Mouse (Mus musculus) layer of hippocampus, adult 11-12 months (tissue): ENCODE results near the gene Gm20388.

Source experiments
- DNase-seq: peaks from one replicate; pipeline ENCODE4 v3.0.0; 2022; ENCODE audit warnings: low spot score

The Gm20388 gene

GRCm38 (mm10) chr8:122701441-122702185, 2791.0 kb downstream of the Gm20388 start:
- no peak for DNase-seq

- DNase-seq: peak; percentile 23
Observed at GRCm38 (mm10) chr8:122702301-122702941, 2791.8 kb downstream of the Gm20388 start.

- DNase-seq: no peak
Observed at GRCm38 (mm10) chr8:122702957-122703356, 2792.3 kb downstream of the Gm20388 start.

GRCm38 (mm10) chr8:122704612-122705011, 2794.0 kb downstream of the Gm20388 start:
- no peak for DNase-seq

- DNase-seq: no peak
Observed at GRCm38 (mm10) chr8:122705901-122706561, 2795.4 kb downstream of the Gm20388 start.

- no peak for DNase-seq
Observed at GRCm38 (mm10) chr8:122707184-122707583, 2796.5 kb downstream of the Gm20388 start.

- DNase-seq: peak; percentile 68
Observed at GRCm38 (mm10) chr8:122709340-122710111, 2798.9 kb downstream of the Gm20388 start.

- no peak for DNase-seq
Observed at GRCm38 (mm10) chr8:122711480-122711879, 2800.8 kb downstream of the Gm20388 start.

- DNase-seq: no peak
Observed at GRCm38 (mm10) chr8:122711891-122712365, 2801.3 kb downstream of the Gm20388 start.

- no peak for DNase-seq
Observed at GRCm38 (mm10) chr8:122712411-122713156, 2801.9 kb downstream of the Gm20388 start.

GRCm38 (mm10) chr8:122713157-122713518, 2802.5 kb downstream of the Gm20388 start:
- DNase-seq: no peak

GRCm38 (mm10) chr8:122716566-122716965, 2805.9 kb downstream of the Gm20388 start:
- DNase-seq: no peak

GRCm38 (mm10) chr8:122717869-122718509, 2807.3 kb downstream of the Gm20388 start:
- DNase-seq: no peak

GRCm38 (mm10) chr8:122718711-122719499, 2808.3 kb downstream of the Gm20388 start:
- DNase-seq: no peak

- no peak for DNase-seq
Observed at GRCm38 (mm10) chr8:122719500-122720065, 2808.9 kb downstream of the Gm20388 start.

- no peak for DNase-seq
Observed at GRCm38 (mm10) chr8:122720070-122720729, 2809.6 kb downstream of the Gm20388 start.

GRCm38 (mm10) chr8:122720811-122721640, 2810.4 kb downstream of the Gm20388 start:
- no peak for DNase-seq

GRCm38 (mm10) chr8:122725187-122725586, 2814.5 kb downstream of the Gm20388 start:
- DNase-seq: no peak
